Mouse (Mus musculus) intestine, embryonic 16.5 days (tissue): Measurements from ENCODE around the gene Mvd. TPM values are rescaled to one million over a fixed set of nuclear protein-coding genes. Genes with fewer than 3 reads are reported as not detected.

Experiments used
- ATAC-seq: fragments of 200-750 bp; cut with Nextera tagmentation; 2 replicates; pipeline ENCODE4 v1.8.0; 2017; ENCODE audit warnings: moderate TSS enrichment, moderate library complexity
- H3K27ac ChIP-seq: fragments of 300-500 bp; sonication (generic); 2 replicates; pipeline ENCODE4 v1.5.1; 2014; ENCODE audit warnings: mild to moderate bottlenecking, low read length
- H3K27me3 ChIP-seq: fragments of 300-500 bp; sonication (generic); replicated peaks from 2 replicates; pipeline ENCODE4 v1.6.1; 2014; ENCODE audit warnings: low read length, control low read depth, mixed read lengths; ENCODE audit not compliant: control insufficient read depth, insufficient read depth
- H3K36me3 ChIP-seq: fragments of 300-500 bp; sonication (generic); 2 replicates; pipeline ENCODE4 v1.6.1; 2014; ENCODE audit warnings: low read length, control low read depth; ENCODE audit not compliant: control insufficient read depth, insufficient read depth
- H3K4me1 ChIP-seq: fragments of 300-500 bp; sonication (generic); 2 replicates; pipeline ENCODE4 v1.6.1; 2014; ENCODE audit warnings: low read length, control low read depth, mixed read lengths; ENCODE audit not compliant: control insufficient read depth, insufficient read depth
- H3K4me2 ChIP-seq: fragments of 300-500 bp; sonication (generic); 2 replicates; pipeline ENCODE4 v1.6.1; 2014; ENCODE audit warnings: low read depth, low read length, control low read depth
- H3K4me3 ChIP-seq: fragments of 300-500 bp; sonication (generic); 2 replicates; pipeline ENCODE4 v1.5.1; 2014; ENCODE audit warnings: mild to moderate bottlenecking, low read length
- H3K9ac ChIP-seq: fragments of 300-500 bp; sonication (generic); 2 replicates; pipeline ENCODE4 v1.6.1; 2014; ENCODE audit warnings: low read depth, low read length
- H3K9me3 ChIP-seq: fragments of 300-500 bp; sonication (generic); 2 replicates; pipeline ENCODE4 v1.6.1; 2016; ENCODE audit warnings: low read length, control low read depth; ENCODE audit not compliant: control insufficient read depth
- WGBS: fragments of 180-500 bp; shearing (Covaris S2); extraction: QIAGEN DNeasy Blood & Tissue Kit; methylation state at CpG from one replicate; pipeline ENCODE4 v1.1.7; 2014; 5-methylcytosine and 5-hydroxymethylcytosine counted together
- polyA plus RNA-seq: library from polyadenylated mRNA; unstranded; fragments of >200 nt; fragmentation: Nextera tagmentation; extraction: Ambion mirVana; gene quantifications from 2 replicates; pipeline ENCODE4 v1.2.1, GENCODE M21; 2015

Mvd gene
- polyA plus RNA-seq, 1 experiment from 2014 or later: 80.4 TPM

- Histone ChIP-seq H3K36me3 (peaks cover 11% of the 10 kb centered on the region), H3K27me3 (no peaks in the 10 kb centered on the region), H3K4me2 (no peak overlapping the region), H3K4me3 (no peak overlapping the region), H3K27ac (no peak overlapping the region), H3K9me3 (no peaks in the 10 kb centered on the region), H3K9ac (no peak overlapping the region), H3K4me1 (peaks cover 7% of the 10 kb centered on the region)
- WGBS: 88% methylated on average over 10 of the region's 10 CpGs
- no peak for ATAC-seq
These were observed 26.7 kb upstream of the Mvd start for GRCm38 (mm10) chr8:122469965-122470364.

DNA sequence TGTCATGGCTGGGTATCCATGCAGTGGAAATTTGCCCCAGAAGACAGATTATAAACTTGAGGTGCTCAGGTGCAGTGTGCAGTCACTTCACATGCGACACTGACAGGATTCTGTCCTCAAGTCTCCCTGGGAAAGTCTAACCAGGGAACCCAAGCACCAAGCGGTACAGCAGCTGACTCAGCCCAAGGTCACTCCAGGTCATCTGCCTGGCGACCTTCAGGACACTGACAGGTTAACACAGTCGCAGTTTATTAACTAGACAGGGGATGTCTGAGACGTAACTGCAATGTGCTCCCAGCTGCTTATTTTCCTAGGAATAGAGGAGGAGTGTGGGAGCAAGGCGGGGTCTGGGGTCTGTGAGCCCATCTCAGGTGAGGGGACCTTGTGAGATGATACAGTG lies 26.2 kb upstream of the Mvd start:
- 71% methylated on average over 6 of the region's 6 CpGs for WGBS
- Histone ChIP-seq H3K27me3 (no peaks in the 10 kb centered on the region), H3K27ac (no peak overlapping the region), H3K4me3 (no peak overlapping the region), H3K9ac (no peak overlapping the region), H3K4me2 (no peak overlapping the region), H3K36me3 (peaks cover 11% of the 10 kb centered on the region), H3K9me3 (no peaks in the 10 kb centered on the region), H3K4me1 (peaks cover 1% of the 10 kb centered on the region)
- ATAC-seq: no peak

DNA sequence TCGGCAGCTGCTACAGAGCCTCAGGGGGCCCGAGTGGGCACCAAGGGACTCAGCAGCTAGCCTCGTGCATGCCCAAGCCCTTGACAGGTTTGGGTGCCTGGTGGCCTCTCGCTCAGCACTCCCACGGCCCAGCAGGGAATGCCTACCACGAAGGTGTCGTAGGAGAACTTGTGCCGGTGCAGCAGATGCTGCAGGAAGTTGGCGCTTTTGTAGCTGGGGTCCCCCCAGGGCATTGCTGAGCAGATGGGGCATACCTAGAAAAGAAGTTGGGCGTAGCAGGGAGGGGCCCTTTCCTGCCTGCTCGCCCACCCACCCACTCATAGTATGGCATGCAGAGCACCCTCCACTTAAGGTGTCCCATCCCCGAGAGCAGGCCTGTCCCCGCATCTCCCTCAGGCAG lies 24.6 kb upstream of the Mvd start:
- H3K27me3 ChIP-seq: no peaks in the 10 kb centered on the region
- ATAC-seq: no peak
- H3K4me2 ChIP-seq: no peak overlapping the region
- no peaks in the 10 kb centered on the region for H3K9me3 ChIP-seq
- H3K4me1 ChIP-seq: 0 out of 2 replicates have a peak, but pooled peaks cover 8% of the 10 kb centered on the region
- peaks cover 11% of the 10 kb centered on the region for H3K36me3 ChIP-seq
- no peak overlapping the region for H3K4me3 ChIP-seq
- no peak overlapping the region for H3K27ac ChIP-seq
- 86% methylated on average over 13 of the region's 13 CpGs for WGBS
- no peak overlapping the region for H3K9ac ChIP-seq

DNA sequence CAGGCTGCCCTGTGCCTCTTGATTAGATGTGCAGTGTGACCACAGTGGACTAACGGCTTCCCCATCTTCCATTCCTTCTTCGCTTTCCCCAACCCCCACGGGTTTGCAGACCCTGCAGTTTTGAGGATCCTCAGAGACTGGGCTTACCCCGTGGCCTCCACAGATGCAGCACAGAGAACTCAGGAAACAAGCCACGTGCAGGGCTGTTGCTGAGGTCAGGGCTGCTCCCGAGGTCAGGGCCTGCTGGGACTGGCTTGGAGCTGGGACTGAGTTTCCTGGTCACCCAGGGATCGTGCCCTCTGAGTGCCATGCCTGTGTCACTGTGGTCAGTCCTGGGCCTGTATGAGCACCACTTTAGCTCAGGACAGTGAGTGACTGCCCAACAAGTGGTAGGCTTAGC lies 21.8 kb upstream of the Mvd start:
- 67% methylated on average over 7 of the region's 7 CpGs for WGBS
- H3K9ac ChIP-seq: no peak overlapping the region
- no peaks in the 10 kb centered on the region for H3K9me3 ChIP-seq
- H3K4me1 ChIP-seq: peaks cover 14% of the 10 kb centered on the region; the same call in 1 of the 2 replicates
- no peak overlapping the region for H3K4me3 ChIP-seq
- H3K27ac ChIP-seq: no peak overlapping the region
- H3K4me2 ChIP-seq: no peak overlapping the region
- H3K36me3 ChIP-seq: peaks cover 11% of the 10 kb centered on the region
- peaks cover 5% of the 10 kb centered on the region; the same call in 1 of the 2 replicates for H3K27me3 ChIP-seq
- ATAC-seq: no peak

- peaks cover 14% of the 10 kb centered on the region; the same call in 1 of the 2 replicates for H3K4me1 ChIP-seq
- ATAC-seq: peak; percentile 17; the same call in 1 of the 2 replicates
- WGBS: 44% methylated on average over 12 of the region's 12 CpGs
- H3K9me3 ChIP-seq: no peaks in the 10 kb centered on the region
- H3K4me3 ChIP-seq: no peak overlapping the region
- no peak overlapping the region for H3K27ac ChIP-seq
- peaks cover 11% of the 10 kb centered on the region for H3K36me3 ChIP-seq
- H3K4me2 ChIP-seq: no peak overlapping the region
- H3K9ac ChIP-seq: peak overlapping the region; percentile 9; the same call in 1 of the 2 replicates
- peaks cover 11% of the 10 kb centered on the region; the same call in 1 of the 2 replicates for H3K27me3 ChIP-seq
These were observed 20.7 kb upstream of the Mvd start for GRCm38 (mm10) chr8:122463651-122464640.

- H3K27me3 ChIP-seq: peaks cover 11% of the 10 kb centered on the region; the same call in 1 of the 2 replicates
- no peaks in the 10 kb centered on the region for H3K9me3 ChIP-seq
- peaks cover 14% of the 10 kb centered on the region; the same call in 1 of the 2 replicates for H3K4me1 ChIP-seq
- H3K9ac ChIP-seq: no peak overlapping the region
- 76% methylated on average over 8 of the region's 8 CpGs for WGBS
- peaks cover 6% of the 10 kb centered on the region for H3K36me3 ChIP-seq
- no peak for ATAC-seq
- no peak overlapping the region for H3K4me2 ChIP-seq
- H3K27ac ChIP-seq: no peak overlapping the region
- H3K4me3 ChIP-seq: no peak overlapping the region
These were observed 19.3 kb upstream of the Mvd start for GRCm38 (mm10) chr8:122462510-122462909.

GRCm38 (mm10) chr8:122461473-122462148 lies 18.4 kb upstream of the Mvd start:
- Histone ChIP-seq H3K36me3 (peaks cover 3% of the 10 kb centered on the region), H3K4me1 (peaks cover 14% of the 10 kb centered on the region; the same call in 1 of the 2 replicates), H3K4me3 (no peak overlapping the region), H3K27me3 (peaks cover 11% of the 10 kb centered on the region; the same call in 1 of the 2 replicates), H3K9me3 (no peaks in the 10 kb centered on the region), H3K4me2 (no peak overlapping the region), H3K27ac (no peak overlapping the region), H3K9ac (no peak overlapping the region)
- ATAC-seq: no peak
- WGBS: 71% methylated on average over 11 of the region's 11 CpGs

- Histone ChIP-seq H3K36me3 (peaks cover 3% of the 10 kb centered on the region), H3K9me3 (no peaks in the 10 kb centered on the region), H3K27ac (no peak within 1 kb of the TSS), H3K27me3 (peaks cover 11% of the 10 kb centered on the region; the same call in 1 of the 2 replicates), H3K4me2 (peak within 1 kb of the TSS; percentile 68), H3K4me3 (peak within 1 kb of the TSS; percentile 41), H3K4me1 (peaks cover 14% of the 10 kb centered on the region; the same call in 1 of the 2 replicates), H3K9ac (peak within 1 kb of the TSS; percentile 63)
- peak; percentile 96 for ATAC-seq
- 2% methylated on average over 56 of the region's 56 CpGs for WGBS
These were observed 17.6 kb upstream of the Mvd start, which contains the start of gene Snai3 for GRCm38 (mm10) chr8:122460524-122461472. Snai3 (minus strand) TSS chr8:122460733.
